Mouse (Mus musculus) thymus, adult 18-20 months (tissue): ENCODE data around the gene Chrnb2.
A peak's percentile ranks its signal among the peaks of the same experiment; 100 is the strongest.

Source experiments
- DNase-seq, 2 experiments: peaks; one replicate each; pipeline ENCODE4 v3.0.0; 2022; ENCODE audit warnings: mixed read lengths in 2 of 2

The Chrnb2 gene

DNA sequence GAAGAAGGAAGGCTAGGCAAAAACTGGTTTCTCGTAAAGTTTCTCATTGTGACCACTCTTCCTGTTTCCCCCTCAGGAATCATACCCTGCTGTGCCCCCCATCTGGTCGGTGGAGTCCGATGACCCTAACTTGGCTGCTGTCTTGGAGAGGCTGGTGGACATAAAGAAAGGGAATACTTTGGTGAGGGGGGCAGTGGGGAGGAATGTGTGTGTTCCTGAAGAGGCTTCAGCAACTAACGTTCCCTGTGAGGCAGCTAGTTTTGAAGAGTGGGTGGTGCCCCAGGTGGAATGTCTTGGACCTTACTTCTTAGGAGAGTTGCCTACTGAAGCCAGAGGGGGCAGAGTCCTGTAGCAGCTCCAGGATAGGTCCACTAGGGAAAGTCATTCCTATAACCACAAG lies 11.6 kb upstream of the Chrnb2 start:
- DNase-seq: no peak

DNA sequence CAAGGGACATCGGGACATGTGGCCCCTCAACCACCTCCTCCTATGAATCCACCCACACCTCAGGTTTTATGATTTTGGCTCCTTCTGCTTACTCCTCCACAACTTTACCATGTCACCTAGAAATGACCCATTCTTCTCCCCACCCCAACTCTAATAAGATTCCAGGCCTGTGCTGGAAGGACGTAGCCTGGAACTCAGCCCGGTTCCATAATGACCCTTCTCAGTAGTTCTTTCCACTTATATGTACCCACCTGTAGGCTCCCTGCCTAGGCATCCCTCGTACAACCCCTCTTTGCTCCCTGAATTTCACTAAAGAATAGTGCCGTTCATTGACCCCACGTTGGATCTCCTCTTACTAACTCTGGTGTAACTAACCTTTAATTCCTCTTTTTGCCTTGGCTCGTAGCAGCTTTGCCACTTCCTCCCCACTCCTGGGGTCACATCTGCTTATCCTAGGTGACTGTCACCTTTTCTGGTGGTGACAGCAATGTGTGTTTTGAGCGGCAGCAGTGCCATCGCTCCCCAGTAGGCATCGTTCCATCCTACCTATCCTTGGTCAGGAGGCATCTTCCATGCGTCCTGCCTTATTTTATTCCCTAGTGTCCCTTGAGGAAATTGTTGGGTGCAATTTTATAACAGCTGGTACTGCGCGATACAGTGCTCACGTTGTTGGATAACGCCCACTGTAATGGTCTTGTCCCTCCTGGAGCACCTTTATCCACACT lies 10.0 kb upstream of the Chrnb2 start:
- peak in 1 of 2 experiments; percentile 34 for DNase-seq

DNA sequence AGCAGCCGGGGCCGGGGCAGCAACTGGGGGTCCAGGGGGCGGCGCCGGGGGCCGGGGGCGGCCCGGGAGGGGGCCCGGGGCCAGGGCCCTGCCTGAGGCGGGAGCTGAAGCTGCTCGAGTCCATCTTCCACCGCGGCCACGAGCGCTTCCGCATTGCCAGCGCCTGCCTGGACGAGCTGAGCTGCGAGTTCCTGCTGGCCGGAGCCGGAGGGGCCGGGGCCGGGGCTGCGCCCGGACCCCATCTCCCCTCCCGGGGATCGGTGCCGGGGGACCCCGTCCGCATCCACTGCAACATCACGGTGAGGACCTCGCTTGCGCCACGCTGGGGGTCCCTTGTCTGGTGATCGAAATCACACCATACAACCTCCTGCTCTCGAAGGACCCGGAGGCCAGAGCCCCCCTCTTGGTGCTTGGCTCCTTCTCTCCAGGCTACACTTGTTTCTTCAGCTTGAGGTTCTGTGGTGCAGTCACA lies 9.3 kb upstream of the Chrnb2 start:
- peak; percentile 40 to 54 for DNase-seq

DNA sequence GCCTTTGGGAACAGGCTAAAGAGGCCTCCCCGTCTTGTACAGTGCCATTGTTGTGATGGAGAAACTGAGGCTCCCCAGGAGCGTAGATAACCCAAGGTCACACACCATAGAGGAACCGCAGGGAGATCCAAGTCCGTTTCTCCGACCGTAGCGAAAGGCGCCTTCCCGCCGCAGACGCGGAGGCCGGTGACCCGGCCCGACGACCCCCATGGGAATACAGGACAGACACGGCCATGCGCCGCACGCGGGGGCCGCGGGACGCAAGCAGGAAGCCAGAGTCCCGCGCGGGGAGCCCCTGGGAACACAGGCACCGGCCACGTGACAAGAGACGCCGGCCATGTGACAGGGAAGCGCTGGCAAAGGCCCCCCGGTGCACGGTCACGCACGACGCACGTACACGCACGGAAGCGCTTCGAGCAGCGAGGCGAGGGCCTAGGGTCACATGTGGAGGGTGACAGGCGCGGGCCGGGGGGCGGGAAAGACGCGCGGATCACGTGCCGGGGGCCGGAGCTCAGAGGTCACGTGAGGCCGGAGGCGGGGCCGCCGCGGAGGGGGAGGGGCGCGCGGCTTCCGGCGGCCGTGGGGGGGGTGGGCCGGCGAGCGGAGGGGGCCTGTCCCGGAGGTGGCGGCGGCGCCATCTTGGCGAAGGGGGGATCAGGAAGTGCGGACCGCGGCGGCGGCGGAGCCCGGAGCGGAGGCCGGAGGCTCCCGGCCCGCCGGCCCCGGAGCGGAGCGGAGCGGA lies 8.7 kb upstream of the Chrnb2 start, which contains the start of gene Ube2q1:
Gene Ube2q1 (plus strand): TSS at position 649 of the 742 bp plus-strand sequence.
- peak; percentile 96 to 97 for DNase-seq

DNA sequence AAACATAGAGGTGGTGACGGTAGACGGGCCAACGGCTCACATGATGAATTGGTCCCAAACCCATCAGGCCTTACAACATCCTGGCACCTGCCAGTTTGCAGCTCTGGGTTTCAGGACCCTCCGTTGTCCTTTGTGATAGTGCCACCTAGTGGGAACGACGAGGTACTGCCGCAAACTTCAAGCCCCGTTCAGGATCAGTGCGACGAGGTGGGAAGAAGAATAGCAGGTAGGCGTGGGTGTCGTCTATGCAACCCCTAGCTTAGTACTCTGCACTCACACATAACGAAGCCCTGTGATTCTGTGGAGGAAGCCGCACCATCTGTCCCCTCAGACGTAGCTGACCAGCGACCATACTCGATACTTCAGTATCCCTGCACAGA lies 8.1 kb upstream of the Chrnb2 start:
- peak; percentile 78 to 83 for DNase-seq

DNA sequence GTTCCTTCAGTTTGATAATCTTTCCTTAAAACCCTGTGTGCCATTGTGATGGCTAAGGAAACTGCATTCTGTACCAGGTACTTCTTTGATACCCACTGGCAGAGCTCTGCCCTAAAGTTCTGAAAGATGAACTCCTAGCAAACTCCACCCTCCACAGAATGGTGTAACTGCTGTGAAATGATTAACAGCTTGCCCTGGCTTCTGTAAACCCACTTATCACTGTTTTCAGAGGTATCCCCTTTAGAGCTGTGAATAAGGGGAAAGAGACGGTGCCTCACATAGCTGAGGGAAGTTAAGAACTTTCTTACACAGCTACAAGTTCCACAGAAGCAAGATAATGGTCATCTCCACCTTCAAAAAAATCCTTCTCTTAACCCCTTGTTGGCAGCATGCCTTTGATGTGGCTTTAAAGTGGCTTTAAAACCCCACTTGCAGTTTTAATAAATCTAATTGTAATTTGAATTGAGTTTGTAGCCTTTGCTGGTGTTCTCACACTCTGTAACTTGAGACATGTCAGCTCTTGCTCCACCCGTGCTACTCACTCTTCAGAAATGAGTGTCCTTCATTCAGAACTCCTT lies 6.1 kb upstream of the Chrnb2 start:
- no peak for DNase-seq

DNA sequence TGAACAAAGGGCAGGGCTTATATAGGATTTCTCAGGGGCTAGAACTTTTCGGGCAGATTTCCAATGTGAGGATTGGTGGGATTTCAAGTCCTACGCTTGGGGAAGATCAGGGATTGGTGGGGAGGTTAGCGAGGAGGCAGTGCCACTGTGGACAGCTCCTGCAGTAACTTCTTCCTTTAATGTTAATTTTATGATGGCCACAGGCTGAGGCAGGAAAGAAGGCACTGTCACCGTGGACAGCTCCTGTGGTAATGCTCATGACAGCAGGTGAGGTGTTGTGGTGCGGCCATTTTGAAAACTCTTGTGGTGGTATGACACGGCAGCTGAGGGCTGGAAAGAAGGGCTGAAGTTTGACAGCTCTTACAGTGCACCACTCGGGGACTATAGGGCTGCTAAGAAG lies 5.2 kb upstream of the Chrnb2 start:
- no peak for DNase-seq

DNA sequence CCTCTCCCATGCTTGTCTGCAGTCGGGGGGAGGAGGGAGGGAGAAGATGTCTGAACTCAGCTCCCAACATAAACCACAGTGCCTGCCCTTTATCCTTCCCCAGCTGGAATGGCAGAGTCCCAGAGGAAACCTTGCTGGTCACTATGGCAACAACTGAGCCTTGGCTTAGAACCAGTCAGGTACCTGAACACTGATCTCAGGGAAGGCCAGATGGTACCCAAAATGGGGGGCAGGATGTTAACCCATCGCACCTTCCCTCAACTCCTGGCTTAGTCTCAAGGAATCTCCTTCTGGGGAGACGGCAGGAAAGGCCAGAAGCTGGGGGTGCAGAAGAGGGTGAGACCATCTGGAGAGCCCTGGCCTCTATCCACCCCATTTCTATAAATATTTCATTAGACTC lies 4.6 kb downstream of the Chrnb2 start:
- no peak for DNase-seq

DNA sequence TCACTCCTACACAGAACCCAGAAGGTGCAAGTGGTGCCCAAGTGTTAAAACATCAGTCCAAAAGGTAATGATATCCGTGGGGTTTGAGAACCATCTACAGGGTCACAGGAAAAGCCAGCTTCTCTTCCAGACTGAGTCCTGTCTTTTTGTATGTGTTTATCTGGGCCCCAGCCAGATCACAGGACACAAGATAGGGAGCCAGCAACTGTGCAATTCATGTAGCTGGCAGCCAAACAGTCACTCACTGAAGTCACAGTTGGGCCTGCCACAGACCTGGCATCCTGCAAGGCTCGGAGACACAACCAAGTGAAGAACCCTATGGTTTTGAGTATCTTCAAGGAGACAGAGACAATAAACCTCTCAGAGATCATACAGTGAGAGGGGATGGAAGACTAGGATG lies 6.6 kb downstream of the Chrnb2 start:
- DNase-seq: no peak

DNA sequence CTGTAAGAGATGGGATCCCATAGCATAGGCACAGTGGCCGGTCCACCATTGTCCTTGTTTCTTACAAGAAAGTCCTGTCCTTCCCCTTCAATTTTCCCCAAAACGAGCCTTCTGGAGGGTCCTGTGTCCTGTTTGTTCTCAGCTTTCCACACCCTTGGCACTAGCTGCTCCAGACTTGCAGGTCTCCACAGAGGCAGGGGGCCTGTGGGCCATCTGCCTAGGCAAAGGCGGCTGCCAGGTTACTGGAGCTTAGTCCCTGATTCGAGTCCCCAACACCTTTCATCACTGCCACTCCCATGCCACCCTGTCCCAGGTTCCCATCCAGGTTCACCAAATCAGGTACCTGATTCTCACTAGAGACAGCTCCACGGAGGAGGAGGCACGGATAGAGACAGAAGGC lies 9.1 kb downstream of the Chrnb2 start:
- DNase-seq: no peak

DNA sequence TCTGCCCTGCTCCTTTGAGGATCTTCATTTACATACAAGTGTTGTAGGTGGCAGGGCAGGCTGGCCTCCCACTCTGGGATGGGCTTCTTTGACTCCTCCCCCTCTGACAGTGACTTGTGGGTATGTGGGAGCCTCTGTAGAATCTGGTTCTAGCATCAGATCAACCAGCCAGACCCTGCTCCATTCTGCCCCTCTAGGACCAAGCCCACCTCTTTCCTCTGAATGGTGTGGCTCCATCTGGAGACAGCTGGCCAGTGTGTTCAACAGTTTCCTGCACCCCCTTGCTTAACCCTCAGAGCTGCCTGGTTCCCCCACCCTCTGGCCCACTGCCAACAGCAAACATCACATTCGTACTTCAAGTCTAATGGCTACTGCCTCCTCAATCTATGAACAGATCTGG lies 12.1 kb downstream of the Chrnb2 start:
- DNase-seq: no peak

DNA sequence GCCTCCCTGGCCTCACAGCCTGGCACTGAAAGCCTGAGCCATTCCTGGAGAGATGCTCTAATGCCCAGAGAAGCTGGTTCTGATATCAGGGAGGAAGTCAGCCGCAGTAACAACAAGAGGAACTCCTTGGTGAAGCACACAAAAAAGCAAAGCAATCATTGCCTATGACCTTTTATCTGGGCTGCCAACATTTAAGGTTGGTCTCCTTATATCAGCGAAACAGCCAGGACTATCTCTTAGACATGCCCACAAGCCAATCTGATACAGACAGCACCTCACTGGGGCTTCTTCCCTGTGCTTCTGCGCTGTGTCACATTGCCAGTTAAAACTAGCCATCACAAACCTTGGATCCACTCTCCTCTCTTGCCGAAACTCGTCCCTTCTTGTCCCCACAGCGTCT lies 25.9 kb downstream of the Chrnb2 start:
- DNase-seq: no peak

DNA sequence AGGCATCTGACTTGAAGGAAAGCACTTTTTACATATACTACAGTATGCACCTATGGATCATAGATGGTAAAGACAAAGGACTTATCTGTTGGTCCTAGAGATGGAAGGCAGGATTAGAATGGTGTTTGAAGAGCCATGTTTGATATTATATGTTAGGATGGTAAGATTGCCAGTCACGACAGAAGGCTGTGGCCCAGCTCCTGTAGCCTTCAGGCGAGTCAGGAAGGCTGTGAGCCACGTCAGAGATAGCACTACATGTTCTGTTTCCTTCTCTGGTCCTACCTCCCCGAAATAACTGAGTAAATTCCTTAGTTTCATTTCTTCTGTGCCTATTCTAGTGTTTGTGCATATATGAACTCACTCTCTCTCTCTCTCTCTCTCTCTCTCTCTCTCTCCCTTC lies 32.3 kb downstream of the Chrnb2 start:
- DNase-seq: no peak

DNA sequence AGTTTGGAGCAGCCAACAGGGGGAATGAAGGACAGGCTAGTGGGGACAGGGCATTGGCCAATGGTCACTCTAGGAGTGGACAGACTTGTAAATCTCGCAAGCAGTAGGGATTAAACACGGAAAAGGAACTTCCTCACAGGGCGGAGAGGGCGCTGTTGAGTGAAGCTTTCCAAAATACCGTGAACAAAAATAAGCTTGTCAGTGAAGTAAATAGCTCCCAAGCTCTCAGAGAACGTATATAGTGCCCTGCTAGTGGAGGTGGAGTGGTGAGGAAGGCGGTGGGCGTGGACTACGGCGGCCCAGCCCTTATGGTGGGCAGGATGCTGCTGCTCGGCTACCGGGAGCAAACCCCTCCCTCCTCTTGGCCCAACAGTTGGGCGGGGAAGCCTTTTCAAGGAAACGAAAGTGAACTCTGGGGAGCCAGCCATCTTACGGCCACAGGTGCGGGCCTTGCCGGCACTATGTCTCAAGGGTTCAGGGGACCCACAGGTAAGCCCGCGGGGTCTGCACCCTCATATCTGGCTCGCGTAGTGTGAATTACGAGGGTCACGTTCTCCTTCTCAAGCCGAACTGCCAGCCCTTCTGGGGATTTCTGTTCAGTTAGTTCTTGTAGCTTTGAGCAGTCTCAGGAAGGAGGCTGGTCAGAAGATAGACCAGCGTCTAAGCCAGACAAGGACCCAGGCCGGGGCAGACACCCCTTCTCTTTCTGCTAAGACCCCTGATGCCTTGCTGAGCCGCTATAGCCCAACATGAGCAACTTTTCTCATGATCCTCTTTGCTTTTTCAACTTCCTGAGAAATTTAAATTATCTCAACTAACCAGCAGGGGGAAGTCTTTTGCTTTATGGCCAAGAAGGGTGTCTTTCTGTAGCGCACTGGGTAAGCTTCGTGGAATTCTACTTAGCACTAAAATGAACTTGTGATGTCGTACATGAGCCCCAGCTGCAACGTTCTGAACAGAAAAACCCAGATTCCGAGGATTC lies 33.8 kb downstream of the Chrnb2 start:
- DNase-seq: peak; percentile 87 to 93

DNA sequence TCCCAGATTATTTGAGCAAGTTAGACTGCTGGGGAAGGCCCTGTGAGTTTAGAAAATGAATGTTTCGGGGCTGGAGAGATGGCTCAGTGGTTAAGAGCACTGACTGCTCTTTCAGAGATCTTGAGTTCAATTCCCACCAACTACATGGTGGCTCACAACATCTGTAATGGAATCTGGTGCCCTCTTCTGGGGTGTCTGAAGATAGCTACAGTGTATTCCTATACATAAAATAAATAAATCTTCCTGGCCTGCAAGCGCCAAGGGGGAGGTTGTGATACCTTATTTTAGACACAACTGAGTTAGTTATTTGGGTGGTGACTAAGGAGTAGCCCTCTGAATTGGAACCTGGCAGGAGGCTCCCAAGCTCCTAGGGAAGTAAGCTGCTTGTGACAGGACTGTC lies 35.6 kb downstream of the Chrnb2 start:
- DNase-seq: no peak

DNA sequence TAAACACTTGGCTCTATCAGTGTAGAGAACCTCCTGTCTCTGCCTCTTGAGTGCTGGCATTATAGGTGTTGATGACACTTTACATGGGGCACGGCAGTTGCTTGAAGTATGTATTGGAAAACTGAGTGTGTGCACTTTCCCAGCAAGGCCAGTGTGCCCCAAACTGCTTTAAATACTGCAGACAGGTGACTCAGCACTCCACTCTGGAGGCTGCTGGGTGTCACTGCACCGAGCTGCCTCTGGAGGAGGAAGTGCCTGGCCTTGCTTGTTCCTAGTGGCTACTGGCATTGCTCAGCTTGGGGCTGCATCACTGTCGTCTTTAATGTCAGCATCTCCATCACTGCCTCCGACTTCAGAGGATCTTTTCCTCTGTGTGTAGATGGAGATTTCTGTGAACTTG lies 37.4 kb downstream of the Chrnb2 start:
- DNase-seq: peak; percentile 26 to 30

DNA sequence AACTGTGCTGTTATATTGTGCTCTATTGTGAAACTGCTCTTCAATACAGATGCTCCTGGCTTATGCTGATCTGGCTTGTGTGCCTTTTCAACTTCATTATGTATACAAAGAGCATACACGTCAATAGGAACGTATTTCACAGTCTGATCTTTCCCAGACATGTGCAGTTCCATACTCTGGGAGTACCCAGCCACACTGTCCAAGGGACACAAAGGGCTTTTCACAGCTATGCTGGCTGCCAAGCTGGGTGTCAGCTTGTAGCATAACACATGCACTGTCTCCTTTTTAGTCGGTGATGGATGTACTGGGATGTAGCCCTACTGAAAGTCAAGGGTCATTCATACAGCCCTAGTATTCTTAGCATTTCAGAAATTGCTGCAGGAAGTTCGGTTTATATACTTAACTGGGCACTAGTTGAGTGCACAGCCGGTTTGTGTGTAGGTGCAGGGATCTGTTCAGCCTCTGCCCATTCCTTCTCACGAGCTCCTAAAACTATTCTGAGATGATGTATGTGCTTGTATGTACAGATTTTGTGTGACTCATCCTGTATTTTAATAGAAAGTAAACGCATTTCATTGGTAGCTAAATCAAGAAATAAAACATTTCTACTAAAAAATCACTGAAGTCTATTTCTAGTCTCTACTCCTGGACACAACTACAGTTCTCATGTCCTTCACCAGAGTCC lies 40.9 kb downstream of the Chrnb2 start:
- no peak for DNase-seq

DNA sequence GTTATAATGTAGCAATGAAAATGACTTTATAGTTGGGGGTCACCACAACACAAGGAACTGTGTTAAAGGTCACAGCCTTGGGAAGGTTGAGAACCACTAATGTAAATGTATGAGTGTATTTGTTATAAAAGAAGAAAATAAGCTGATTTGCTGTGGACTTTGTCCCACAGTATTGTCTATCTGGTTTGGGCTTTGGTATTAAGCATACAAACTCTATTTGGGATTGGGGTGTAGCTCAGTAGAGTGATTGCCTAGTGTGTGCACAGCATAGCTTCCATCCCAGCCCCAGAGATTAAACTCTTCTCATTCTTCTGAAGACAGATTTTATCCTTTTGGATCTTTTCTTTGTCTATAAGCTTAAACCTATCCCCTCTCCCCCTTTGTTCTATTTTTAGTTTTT lies 42.4 kb downstream of the Chrnb2 start:
- DNase-seq: no peak

DNA sequence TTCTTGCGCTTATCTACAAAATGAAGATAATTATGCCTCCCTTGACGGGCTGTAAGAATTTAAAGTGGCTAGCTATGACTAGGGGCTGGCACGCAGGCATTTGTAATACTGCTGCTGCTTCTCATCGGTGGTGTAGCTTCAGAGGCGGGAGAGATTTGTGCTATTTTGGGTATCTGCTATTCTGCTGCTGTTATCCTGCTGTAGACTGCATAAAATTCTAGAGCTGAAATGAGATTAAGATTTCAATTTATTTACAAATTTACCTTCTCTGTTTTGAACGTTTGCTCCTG lies 48.5 kb downstream of the Chrnb2 start:
- no peak for DNase-seq

DNA sequence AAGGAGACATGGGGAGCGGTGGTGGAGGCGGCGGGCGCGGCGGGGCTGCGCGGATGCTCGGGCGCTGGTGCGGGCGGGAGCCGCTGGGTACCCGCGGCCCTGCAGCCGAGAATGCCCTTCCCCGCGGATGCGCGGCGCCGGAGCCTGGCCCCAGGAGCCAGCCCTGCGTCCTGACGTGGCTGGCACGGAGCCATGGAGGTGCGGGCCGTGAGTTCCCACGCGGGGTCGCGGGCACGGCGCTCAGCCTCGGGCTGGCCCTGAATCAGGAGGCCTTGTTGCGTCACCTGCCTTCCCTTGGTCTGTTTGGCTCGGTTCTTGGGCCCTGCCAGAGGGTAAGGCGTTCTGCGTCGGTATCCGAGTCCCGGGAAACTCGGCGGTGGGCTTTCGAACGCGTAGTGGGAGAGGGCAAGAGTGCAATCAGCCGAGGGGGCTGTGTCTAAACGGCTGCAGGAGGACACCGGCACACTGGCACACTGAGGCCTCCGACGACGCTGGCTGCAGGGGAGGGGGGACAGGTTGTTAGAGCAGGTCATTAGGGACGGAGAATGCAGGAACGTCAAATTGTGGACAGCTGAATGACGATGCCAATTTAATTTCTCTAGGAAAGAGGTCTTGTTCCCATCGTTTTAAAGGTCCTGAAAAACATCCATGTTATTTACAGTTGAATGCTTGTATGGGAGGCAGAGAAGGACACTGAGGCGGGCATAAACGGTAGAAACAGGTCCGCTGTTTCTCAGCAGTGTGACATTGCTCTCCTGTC lies 49.0 kb downstream of the Chrnb2 start:
- DNase-seq: peak; percentile 9 to 11

DNA sequence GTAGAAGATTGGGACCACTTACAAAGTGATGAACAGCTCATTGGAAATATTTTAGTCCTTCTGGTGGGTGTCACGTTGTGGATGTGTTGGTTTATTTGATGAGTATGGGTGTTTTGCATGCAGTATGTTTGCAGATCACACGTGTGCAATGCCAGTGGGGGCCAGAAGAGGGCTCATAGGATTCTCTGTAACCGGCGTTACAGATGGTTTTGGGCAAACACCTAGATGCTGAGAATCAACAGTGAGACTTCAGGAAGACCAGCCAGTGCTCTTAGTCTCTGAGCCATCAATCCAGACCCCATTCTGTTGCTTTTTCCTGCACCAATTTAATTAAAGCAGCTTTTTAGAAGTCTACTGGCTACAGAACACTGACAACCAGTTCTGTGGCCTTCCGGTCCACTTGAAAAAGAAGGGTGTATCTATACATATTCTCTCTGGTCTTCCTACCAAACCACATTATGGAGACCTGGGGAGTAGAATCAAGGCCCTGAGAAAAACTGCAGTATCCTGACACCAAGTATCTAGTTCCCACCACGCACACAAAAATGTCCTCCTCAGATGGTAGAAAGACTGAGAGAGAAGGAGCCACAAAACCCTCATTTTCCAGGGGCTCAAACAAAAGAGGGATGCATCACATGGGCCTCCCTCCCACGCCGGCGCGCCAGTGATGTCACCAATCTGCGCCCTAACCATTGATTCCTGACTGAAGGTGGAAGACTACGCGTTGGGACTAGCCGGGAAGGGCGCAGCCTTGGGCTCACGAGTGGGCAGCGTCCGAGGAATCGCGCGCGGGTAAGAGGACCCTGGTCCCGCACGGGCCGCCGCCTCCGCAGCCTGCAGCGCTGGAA lies 49.8 kb downstream of the Chrnb2 start, which contains the start of gene Adar:
Gene Adar (plus strand): TSS at position 664 of the 848 bp plus-strand sequence.
- DNase-seq: peak; percentile 27 to 34
